Mouse (Mus musculus) lung, postnatal 0 days (tissue): ENCODE results near the gene Gal3st2.
"Not testable (repeated sequence)": the region's sequence is repeated elsewhere in the genome, so short reads cannot be mapped to it uniquely, and the experiment has no call there.

Experiments used
- CTCF ChIP-seq: IDR thresholded peaks from 2 replicates; pipeline ENCODE4 v1.5.1; 2016; ENCODE audit warnings: antibody characterized with exemption, mild to moderate bottlenecking
- EP300 ChIP-seq: IDR thresholded peaks from 2 replicates; pipeline ENCODE4 v1.6.1; 2016; ENCODE audit warnings: antibody characterized with exemption, mild to moderate bottlenecking, control low read depth

DNA sequence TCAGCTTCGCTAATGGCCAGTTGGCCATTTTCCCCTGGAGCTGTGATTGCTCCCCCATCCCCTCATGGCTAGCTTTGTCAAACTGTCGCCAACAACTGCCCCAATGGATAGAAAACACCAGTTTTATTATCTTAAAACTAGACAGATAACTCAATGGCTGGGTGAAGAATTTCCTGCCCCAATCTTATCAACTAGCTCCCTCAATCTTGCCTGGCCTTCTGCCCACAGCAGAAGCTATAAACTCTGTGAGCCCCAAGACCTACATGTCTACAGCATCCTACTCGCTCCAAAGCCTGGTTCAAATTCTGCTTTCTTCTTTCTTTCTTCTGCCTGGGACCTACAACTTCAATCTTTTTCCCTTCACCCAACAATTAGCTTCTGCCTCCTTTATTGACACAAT, 56.1 kb downstream of the Gal3st2 start:
- TF ChIP-seq CTCF, EP300: not testable (repeated sequence)
